Mouse (Mus musculus): ENCODE measurements around the gene Slc16a7. TPM values are rescaled to one million over a fixed set of nuclear protein-coding genes. Genes with fewer than 3 reads are reported as not detected.

The Slc16a7 gene
- not detected for polyA plus RNA-seq (2017; shearing (Covaris generic))

DNA sequence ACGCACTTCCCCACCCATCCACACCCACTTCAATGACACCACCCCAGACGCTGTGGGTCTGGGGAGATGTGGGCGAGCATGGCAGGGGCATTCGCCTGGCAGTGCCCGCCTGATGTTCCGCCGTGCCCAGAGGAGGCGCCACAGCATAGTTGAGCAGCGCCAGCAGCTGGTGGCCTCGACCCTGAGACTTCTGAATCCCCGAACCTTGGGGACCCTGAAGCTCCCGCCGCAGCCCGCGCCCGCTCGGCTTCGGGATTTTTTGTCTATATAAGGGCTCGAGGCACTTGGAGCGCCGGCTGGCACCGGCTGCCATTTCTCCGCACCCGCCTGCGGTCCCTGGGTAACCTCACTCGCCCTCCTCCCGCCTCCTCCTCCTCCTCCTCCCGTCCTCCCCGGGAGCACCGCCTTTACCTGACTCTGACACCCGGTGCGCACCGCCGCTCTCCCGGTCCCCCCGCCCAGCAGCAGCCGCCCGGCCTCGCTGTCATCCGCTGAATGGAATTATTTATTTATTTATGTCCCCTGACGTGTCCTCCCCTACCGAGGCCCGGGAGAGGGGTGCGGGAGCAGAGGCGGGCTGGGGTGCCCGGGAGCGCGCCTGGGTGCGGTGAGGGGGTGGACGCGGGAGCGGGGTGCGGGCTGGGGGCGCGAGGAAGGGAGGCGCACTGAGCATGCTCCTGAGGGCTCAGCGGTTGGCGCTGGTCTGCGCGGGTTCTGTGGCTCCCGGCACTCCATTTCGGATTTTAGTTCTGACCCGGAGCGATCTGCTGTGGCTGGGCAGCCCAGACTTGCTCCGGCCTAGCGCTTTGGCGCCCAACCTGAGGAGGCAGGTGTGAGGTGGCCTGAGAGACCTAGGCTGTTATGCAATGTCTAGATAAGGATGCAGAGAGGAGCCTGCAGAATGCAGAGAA is at the start of gene Slc16a7:
Slc16a7 (minus strand) TSS at position 590 of the 911 bp plus-strand sequence.

